Mouse (Mus musculus) retina, postnatal 7 days (tissue): ENCODE data around the gene Dusp13.

Experiments used
- DNase-seq: peaks from one replicate; pipeline ENCODE4 v3.0.0-alpha.2; 2012; ENCODE audit warnings: low read depth, low spot score

Gene Dusp13

DNA sequence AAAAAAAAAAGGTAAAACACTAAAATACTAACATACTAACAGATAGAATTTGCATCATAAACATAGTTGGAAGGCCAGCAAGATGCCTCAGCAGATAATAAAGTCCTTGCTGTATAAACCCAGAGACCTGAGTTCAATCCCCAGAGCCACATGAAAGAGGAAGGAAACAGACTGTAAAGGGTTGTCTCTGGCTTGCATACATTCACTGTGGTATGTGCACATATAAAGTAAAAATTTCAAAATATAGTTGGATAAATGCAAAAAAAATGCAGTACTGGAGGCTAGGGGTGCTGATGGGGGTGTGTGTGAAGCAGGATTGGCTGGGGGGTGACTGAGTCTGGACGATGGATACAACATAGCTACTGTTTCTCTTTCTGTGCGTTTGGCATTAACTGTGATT is 45.5 kb downstream of the Dusp13 start:
- DNase-seq: no peak

GRCm38 (mm10) chr14:21703255-21703654 is 47.7 kb downstream of the Dusp13 start:
- no peak for DNase-seq

DNA sequence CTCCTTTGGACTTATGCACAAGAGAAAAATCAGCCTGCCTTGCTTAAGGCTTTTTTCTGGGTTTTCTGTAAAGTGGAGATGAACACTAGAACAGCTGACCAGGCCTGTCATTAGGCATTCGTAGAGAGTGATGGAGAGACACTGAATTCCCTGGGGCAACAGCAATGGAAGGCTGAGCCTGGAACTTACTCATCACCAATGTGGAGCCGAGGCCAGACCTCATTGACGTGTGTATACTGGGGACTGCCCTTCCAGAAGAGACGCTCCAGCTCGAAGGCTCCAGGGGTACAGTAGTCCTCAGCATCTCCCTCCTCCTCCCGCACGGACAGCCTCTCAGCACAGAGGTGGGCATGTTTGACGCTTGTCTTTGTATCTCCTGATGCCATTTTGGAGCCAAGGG is 48.3 kb downstream of the Dusp13 start:
- no peak for DNase-seq

DNA sequence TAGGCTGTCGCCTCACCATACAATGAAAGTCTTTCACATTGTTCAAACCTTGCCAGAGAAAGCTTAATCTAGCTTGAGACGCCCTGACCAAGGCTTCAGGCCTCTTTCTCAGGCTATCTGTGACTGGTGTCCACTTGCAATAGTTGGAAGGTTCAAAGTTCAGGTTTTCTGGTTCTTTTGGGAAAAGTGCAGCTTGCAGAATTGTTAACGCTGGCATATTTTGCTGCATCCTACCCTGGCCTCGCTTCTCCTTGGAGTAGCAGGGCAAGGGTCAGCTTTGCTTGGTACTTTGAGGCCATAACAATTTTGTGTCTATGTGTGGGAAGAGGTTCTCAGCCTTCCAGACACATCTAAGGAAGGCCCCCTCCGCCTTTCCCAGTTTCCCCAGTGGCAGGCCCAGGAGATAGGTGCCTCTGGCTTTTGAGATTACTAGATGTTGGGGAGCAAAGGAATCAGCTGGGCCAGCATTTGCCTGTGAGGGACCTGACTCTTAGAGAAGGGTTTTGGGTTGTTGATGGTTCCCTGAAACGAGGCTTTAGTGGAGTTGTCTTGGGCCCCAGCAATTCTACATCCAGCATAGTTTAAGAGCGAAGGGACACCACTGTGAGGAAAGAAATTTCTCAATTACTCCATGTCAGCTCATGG is 54.7 kb downstream of the Dusp13 start:
- DNase-seq: no peak

- DNase-seq: no peak
These were observed 56.0 kb downstream of the Dusp13 start for GRCm38 (mm10) chr14:21695020-21695419.

GRCm38 (mm10) chr14:21691070-21691469 is 59.9 kb downstream of the Dusp13 start:
- DNase-seq: no peak

- no peak for DNase-seq
These were observed 64.4 kb downstream of the Dusp13 start for GRCm38 (mm10) chr14:21686376-21687279.

DNA sequence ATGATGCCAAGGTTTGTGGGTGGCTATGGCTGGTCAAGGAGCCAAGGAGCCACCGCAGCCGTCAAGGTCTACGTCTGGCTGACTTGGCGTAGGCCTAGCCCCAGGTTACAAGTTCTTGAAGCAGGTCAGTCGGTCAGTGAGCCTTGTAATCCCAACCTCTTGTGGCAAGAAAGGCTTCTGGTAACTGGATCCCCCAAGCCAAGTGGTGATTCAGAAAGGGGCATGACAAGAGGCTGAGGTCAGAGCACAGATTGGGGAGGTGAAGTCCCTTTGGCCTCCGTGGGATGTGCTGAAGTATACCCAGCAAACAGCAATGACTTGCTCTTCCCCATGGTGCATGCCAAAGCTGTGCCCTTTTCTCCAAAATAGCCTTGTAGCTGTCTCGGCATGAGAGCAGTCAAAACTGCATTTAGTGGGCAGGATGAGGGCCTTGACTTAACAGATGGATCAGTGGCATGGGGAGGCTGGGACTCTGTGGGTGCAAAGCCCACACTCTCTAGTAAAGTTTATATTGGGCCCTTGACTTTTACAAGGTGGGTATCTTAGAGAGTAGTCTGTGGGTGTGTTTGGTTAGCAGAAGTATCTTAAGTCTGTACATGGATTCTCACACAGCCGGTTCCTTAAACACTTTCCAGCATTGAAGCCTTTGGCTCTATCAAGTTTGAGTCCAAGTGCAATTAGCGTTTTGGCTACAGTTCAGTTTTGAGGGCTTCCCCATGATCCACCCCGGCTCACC is 65.4 kb downstream of the Dusp13 start:
- no peak for DNase-seq

DNA sequence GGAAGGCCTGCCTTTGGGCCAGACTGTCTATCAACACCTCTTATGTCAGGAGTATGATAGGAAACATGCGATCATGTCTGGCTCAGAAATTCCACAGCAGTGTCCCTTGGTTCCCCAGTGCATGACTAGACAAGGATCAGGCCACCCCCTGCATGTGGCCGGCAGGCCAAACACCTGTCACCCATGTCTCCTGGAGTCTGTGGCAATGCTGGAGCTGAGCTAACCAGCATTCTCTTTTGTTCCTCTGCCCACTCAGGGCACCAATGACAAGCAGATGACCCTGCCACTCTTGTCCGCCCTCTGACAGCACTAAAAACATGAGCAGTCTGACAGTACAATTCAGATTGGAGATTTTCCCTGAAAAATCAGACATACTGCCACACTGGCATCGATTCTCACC is 67.1 kb downstream of the Dusp13 start:
- no peak for DNase-seq
